Mouse (Mus musculus): ENCODE measurements around the gene Edn3.

- no peak for TF ChIP-seq CTCF (IDR thresholded peaks at IDR 0.05; ENCODE audit: low read depth)
- TF ChIP-seq EP300 (IDR thresholded peaks at IDR 0.05; ENCODE audit: low read depth) = no peak
Observed at GRCm38 (mm10) chr2:174735270-174735669, 25.1 kb upstream of the Edn3 start.

All from liver, postnatal 0 days (tissue).